Mouse (Mus musculus) spleen, adult 12 weeks (tissue): Measurements from ENCODE around the gene Dapl1.

Experiments used
- DNase-seq: peaks from one replicate; pipeline ENCODE4 v3.0.0; 2022; ENCODE audit warnings: low spot score

The Dapl1 gene

DNA sequence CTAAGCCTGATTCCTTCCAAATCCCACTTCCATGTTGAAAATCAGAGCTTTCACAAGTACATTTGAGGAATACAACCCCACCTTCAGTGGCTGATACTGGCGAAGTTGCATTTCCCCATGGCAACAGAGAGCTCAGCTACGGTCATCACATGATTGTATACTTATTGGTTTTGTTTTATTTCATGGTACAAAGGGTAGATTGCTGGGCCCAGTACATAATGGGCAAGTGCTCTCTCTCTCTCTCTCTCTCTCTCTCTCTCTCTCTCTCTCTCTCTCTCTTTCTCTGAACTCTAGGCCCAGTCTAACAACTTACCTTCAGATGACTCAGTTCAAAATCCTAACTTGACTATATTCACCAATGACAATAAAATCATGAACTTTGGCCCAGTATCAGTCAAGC lies 52.5 kb downstream of the Dapl1 start:
- DNase-seq: no peak

DNA sequence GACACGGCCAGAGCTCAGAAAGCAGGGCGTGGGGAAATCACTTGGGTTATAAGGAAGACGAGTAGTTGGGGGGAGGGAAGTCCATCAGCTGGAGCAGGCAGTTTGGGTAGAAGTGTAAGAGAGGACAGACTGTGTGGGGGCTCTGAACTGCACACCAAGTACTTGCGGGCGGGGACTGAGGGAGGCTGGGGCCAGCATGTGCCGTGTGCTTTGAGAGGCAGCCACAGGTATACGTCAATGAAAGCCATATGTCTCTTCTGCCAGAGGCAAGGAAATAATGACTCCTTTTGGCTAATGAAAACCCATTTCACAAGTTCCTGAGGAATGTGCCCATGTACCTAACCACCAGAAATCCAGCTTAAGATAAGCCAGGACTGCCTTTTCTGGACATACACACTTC lies 53.6 kb downstream of the Dapl1 start:
- DNase-seq: no peak

DNA sequence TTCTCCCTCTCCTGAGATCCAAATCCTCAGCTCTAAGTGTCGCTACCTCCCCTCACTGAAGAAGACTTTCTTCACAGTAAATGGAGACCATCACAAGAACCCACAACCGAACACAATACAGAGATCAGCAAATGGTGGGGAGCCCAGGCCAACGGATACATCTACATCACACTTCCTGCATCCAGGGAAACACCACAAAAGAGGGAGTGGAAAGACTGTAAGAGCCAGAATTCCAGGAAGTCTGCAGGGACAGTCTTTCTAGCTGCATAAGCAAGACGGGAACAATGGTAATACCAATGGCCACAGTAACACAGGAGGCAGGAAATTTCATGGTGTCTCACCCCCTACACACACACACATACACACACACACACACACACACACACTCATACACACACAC lies 55.3 kb downstream of the Dapl1 start:
- DNase-seq: no peak

DNA sequence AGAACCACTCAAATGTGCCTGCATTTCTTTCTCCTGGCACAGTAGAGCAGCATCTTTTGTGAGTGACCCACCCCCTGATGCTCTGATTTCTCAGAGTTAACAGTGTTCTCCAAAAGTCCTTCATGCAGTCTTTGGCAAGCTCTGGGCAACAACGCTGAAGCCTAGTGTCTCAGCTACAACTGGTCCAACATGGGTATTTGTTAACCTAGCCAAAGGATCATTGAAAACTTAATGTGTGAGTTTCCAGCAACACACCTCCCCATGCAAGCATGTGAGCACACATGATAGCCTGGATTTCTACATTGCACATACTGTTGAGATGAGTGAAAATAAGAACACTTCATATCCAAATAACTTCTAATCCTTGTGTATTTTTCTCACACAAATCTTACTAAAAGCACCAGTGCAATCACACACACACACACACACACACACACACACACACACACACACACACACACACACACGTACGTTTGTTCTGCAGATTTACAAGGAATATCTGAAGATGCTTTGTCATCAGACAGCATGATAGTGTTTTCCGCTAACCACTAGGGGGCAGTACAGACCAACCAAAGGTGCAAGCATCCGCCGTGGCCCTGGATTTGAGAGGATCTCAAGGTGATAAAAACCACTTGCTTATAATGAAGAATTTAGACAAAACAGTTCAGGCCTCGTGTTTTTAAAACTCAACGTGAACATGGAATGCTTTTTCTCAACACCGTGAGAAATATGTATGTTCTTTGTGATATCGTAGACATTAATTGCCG lies 56.9 kb downstream of the Dapl1 start:
- DNase-seq: no peak

DNA sequence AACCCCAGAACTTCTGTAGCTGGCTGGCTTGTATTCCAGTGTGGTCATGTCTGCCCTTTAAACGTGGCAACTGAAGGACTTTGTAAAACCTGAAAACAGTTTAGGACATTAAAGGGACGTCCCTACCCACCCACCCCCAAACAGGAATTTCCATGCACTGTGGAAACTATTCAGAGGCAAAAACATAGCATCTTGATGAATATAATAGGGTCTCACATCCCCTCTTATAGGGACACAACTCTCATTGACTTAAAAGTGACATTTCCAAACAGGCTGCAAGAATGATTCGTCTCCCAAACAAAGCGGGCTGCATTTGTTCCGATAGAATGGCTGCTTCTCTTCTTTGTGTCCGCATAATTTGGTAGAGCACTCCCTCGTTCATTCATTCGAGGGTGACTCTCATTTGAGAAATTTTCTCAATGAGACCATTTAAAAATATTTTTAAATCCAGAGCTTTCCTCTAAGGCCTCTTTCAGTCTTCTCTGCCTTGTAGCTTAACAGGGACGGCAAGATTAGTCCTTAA lies 59.2 kb downstream of the Dapl1 start:
- no peak for DNase-seq

DNA sequence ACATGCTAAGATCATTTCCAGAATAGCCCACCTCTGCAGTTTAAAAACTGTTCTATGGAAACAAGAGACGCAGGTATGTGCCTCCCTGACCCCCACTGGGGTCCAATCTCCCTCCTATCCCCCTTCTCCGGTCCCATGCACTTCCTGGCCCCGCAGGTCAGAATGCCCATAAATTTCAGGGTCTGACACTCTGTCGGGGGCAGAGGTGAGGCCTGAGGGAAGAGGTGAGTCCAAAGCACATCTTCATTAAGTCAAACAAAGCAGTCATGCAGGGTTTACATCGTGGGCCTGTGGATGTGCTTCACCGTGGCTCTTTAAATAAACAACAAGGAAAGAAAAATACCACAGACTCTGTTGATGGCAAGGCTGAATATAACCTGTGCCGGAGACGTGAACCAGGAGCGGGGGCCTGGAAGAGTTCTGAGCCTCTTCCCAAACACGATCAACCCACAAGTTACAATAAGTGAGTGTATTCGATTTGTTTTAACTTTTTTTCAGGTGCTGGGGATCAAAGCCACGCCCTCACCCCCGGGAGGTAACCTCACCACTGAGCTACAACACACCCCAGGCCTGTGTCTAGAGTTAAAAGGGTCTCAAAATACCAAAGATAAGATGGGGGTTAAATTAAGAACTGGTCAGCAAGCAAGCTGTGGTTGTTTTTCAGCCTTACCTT lies 59.9 kb downstream of the Dapl1 start:
- no peak for DNase-seq

DNA sequence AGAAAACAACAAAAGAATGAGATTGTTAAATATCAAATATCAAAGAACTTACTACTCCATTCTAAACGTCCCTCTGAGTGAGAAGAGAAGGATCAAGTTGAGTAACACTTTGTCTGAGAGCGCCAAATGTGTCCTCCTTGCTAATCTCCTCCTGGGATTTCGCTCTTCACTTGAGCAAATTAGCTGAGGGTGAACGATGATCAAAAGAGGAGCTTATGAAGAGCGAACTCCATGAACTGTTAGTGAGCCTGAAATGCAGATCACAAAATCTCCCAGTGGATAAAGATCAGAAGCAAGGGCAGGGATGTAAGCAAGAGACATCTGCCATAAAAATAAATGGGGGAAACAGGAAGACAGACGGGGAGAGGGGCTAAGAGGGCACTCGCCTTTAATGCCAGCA lies 60.5 kb downstream of the Dapl1 start:
- no peak for DNase-seq

DNA sequence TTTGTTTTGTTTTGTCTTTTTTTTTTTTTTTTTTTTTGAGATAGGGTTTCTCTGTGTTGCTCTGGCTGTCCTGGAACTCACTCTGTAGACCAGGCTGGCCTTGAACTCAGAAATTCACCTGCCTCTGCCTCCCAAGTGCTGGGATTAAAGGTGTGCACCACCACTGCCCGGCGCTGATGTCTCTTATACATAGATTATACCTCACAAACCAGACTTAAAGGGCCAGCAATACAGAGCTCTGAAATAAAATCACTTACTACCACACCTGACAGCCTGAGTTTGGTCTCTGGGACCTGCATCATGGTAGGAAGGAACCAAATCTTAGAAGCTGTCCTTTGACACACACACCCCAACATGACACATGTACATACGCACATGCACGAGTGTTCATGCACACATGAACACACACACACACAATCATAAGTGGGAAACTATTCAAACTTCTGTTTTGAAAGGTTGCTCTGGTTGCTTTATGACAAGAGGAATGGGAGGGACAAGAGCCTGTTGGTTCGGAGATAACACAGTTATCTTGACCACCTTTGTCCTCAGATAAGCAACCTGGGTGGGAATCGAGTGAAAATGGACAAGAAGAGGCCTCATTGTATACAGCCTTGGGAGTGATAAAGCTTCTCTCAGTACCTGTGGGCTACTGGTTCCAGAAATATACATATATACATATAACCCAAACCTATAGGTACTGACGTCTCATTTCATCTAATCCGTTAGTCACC lies 63.1 kb downstream of the Dapl1 start:
- no peak for DNase-seq

DNA sequence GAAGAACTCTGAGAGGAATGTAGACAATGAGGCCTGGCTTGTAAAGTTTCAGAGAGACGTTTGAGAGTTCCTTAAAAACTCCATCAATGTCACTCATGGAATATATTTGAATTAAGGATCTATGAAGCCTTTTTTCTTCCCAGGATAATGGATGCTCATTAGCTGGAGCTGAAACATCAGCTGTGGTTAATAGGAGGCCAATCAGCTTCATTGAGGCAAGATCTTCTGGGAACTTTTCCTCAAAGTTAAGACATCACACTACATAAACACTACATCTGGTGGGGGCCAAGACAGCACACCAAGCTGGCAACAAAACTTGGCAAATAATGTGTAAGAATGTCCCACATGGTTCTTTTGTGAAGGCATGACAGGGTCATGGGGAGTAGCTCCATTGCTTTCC lies 68.3 kb downstream of the Dapl1 start:
- DNase-seq: no peak

DNA sequence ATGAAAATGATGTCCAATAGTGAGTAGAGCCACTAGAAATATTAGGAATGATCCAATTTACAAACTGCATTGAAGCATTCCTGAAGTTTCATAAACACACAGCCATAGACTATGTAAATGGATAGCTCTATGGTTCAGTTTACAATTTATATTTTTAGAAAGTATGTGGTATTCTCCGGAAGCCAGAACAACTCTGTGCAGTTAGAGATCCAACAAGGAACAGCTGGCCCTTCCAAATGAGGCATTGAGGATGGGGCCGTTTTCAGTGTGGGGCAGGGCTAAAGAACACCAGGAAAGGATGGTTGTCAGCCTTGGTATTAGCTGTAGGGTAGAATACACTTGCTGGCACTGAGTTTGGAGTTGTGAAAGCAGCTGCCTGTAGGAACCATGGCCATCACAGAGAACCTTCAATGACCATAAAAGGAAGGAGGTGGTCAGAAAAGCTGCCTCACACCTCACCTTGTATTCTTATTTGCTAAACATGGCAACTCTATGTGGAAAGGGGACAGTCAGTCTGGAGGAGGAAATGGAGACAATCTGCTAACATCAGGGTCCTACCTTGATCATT lies 70.0 kb downstream of the Dapl1 start:
- no peak for DNase-seq
